ENCODE assay signal across 21 mouse cellular contexts in the genomic region with DNA sequence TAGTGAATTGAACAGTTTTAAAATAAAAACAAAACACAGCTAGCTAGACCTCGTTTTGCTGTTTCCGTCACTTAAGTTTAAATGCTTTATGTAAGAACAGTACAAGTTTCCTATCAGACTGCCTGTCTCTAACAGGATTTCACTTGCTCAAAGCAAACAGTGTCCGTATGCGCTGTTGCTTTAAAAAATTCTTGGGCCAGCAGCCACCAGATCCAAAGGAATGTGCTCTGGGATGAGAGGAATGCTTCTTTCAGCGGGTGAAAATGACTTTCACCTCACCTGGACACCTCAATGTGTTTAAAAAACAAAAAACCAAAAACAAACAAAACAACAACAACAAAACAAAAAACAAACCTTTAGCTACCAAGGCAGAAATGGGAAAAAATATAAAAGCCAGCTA. TPM values are rescaled to one million over a fixed set of nuclear protein-coding genes. Genes with fewer than 3 reads are reported as not detected.
A peak's percentile ranks its signal among the peaks of the same experiment; 100 is the strongest.
DNase-seq lines count a peak whose midpoint lies in the region; ATAC-seq and TF ChIP-seq lines count a peak whose summit lies in the region.
"Had no signal": no experiment of that assay in that cellular context is flagged by ENCODE, and none has a peak within 500 bp of the region (broad histone marks: within the 10 kb centered on the region; RNA-seq: fewer than 3 reads in every experiment).

No protein-coding gene starts in this region.

- TF ChIP-seq POLR2A in kidney, adult 2 months (IDR thresholded peaks at IDR 0.05; ENCODE audit: low read depth, low read length), result no peak

- H3K27ac ChIP-seq in heart, embryonic 12.5 days (ENCODE audit: poor library complexity, severe bottlenecking), result peak overlapping the region; percentile 41; the same call in 1 of the 2 replicates
- peak overlapping the region; percentile 92 for H3K27ac ChIP-seq in kidney, adult 2 months (ENCODE audit: insufficient read depth, low read depth, low read length)
- peak overlapping the region; percentile 61; the same call in 1 of the 2 replicates for H3K27ac ChIP-seq in kidney, embryonic 16.5 days (ENCODE audit: low read length)
- peak overlapping the region; percentile 45 for H3K27ac ChIP-seq in lung, embryonic 15.5 days
- H3K27ac ChIP-seq: embryonic facial prominence, embryonic 12.5 days; gastrocnemius, adult 2 months; hindbrain, embryonic 14.5 days; neural tube, embryonic 13.5 days; stomach, embryonic 15.5 days had no signal

- H3K36me3 ChIP-seq in heart, embryonic 12.5 days, result peaks cover 39% of the 10 kb centered on the region
- peaks cover 16% of the 10 kb centered on the region for H3K36me3 ChIP-seq in kidney, adult 2 months (ENCODE audit: control insufficient read depth, insufficient read depth, low read length)
- H3K36me3 ChIP-seq in kidney, embryonic 16.5 days (ENCODE audit: insufficient read depth, low read length), result peaks cover 19% of the 10 kb centered on the region
- H3K36me3 ChIP-seq in lung, embryonic 15.5 days, result peaks cover 10% of the 10 kb centered on the region; the same call in 1 of the 2 replicates
- H3K36me3 ChIP-seq: neural tube, embryonic 13.5 days had no signal

- H3K4me2 ChIP-seq in heart, embryonic 12.5 days, result no peak overlapping the region
- no peak overlapping the region for H3K4me2 ChIP-seq in kidney, embryonic 16.5 days (replicated peaks; ENCODE audit: low read depth, low read length)
- no peak overlapping the region for H3K4me2 ChIP-seq in lung, embryonic 15.5 days
- H3K4me2 ChIP-seq: embryonic facial prominence, embryonic 12.5 days; hindbrain, embryonic 14.5 days; limb, embryonic 15.5 days; neural tube, embryonic 13.5 days; stomach, embryonic 15.5 days had no signal

- no peak overlapping the region for H3K9ac ChIP-seq in heart, embryonic 12.5 days
- H3K9ac ChIP-seq in kidney, embryonic 16.5 days (replicated peaks; ENCODE audit: low read length), result no peak overlapping the region
- H3K9ac ChIP-seq in lung, embryonic 15.5 days, result no peak overlapping the region
- H3K9ac ChIP-seq: embryonic facial prominence, embryonic 12.5 days; forebrain, postnatal 0 days; hindbrain, embryonic 14.5 days; limb, embryonic 15.5 days; neural tube, embryonic 13.5 days; stomach, embryonic 15.5 days had no signal

- ATAC-seq in heart, embryonic 12.5 days (ENCODE audit: insufficient number of reproducible peaks, low FRiP score), result no peak
- ATAC-seq in kidney, embryonic 16.5 days (ENCODE audit: low FRiP score, low TSS enrichment), result no peak
- no peak for ATAC-seq in lung, embryonic 15.5 days (ENCODE audit: borderline replicate concordance, extremely low read depth, low FRiP score, low TSS enrichment)
- ATAC-seq: forebrain, postnatal 0 days; intestine, postnatal 0 days had no signal

- TF ChIP-seq CTCF in kidney, adult 2 months (conservative IDR thresholded peaks at IDR 0.05; ENCODE audit: insufficient read depth, insufficient read length, low read depth, low read length), result no peak

- no peaks in the 10 kb centered on the region for H3K27me3 ChIP-seq in heart, embryonic 12.5 days (replicated peaks)
- H3K27me3 ChIP-seq in kidney, adult 2 months (replicated peaks; ENCODE audit: control insufficient read depth, insufficient read depth, low read length), result no peaks in the 10 kb centered on the region
- H3K27me3 ChIP-seq in kidney, embryonic 16.5 days (ENCODE audit: insufficient read depth, low read length), result no peaks in the 10 kb centered on the region
- no peaks in the 10 kb centered on the region for H3K27me3 ChIP-seq in lung, embryonic 15.5 days
- H3K27me3 ChIP-seq: CH12.LX; embryonic facial prominence, embryonic 12.5 days; limb, embryonic 15.5 days; neural tube, embryonic 13.5 days; stomach, embryonic 15.5 days had no signal

- H3K9me3 ChIP-seq in heart, embryonic 12.5 days (replicated peaks), result no peaks in the 10 kb centered on the region
- no peaks in the 10 kb centered on the region for H3K9me3 ChIP-seq in kidney, embryonic 16.5 days (ENCODE audit: low read length)
- H3K9me3 ChIP-seq in lung, embryonic 15.5 days, result no peaks in the 10 kb centered on the region
- H3K9me3 ChIP-seq: embryonic facial prominence, embryonic 12.5 days; limb, embryonic 15.5 days; neural tube, embryonic 13.5 days; stomach, embryonic 15.5 days had no signal

- intact Hi-C loops in gastrocnemius, postnatal 14 days (cut with DNase I; ENCODE audit: low total_unique reads), result no loop called here

- no peak overlapping the region for H3K4me3 ChIP-seq in heart, embryonic 12.5 days
- no peak overlapping the region for H3K4me3 ChIP-seq in kidney, adult 2 months (ENCODE audit: insufficient read depth, low read depth, low read length)
- no peak overlapping the region for H3K4me3 ChIP-seq in kidney, embryonic 16.5 days (ENCODE audit: low read length)
- no peak overlapping the region for H3K4me3 ChIP-seq in lung, embryonic 15.5 days
- H3K4me3 ChIP-seq: embryonic facial prominence, embryonic 12.5 days; gastrocnemius, adult 2 months; limb, embryonic 15.5 days; neural tube, embryonic 13.5 days; stomach, embryonic 15.5 days had no signal

- DNase-seq in heart, adult 8-10 months (ENCODE audit: low spot score), result no peak
- peak; percentile 67 for DNase-seq in kidney, adult 2 months
- DNase-seq in kidney, postnatal 4 days, result no peak
- no peak for DNase-seq in gastrocnemius, postnatal 14 days
- DNase-seq in cerebellum, adult 11-12 months, result no peak
- DNase-seq: adrenal gland, adult 2 months; cerebellum, postnatal 36 days; forebrain, postnatal 0 days; gastrocnemius, adult 2 months; right cerebral cortex, postnatal 14 days; thymus, adult 2 months had no signal

- peaks cover 72% of the 10 kb centered on the region for H3K4me1 ChIP-seq in heart, embryonic 12.5 days (replicated peaks)
- peaks cover 6% of the 10 kb centered on the region for H3K4me1 ChIP-seq in kidney, adult 2 months (ENCODE audit: control insufficient read depth, insufficient read depth, low read length)
- H3K4me1 ChIP-seq in kidney, embryonic 16.5 days (ENCODE audit: insufficient read depth, low read length), result peaks cover 6% of the 10 kb centered on the region
- H3K4me1 ChIP-seq in lung, embryonic 15.5 days, result peaks cover 29% of the 10 kb centered on the region
- H3K4me1 ChIP-seq: neural tube, embryonic 13.5 days; stomach, embryonic 15.5 days had no signal

- 24% methylated on average over 5 of the region's 5 CpGs for WGBS in heart, embryonic 12.5 days
- WGBS in kidney, adult 2 months, result 27% methylated on average over 5 of the region's 5 CpGs
- 52% methylated on average over 5 of the region's 5 CpGs for WGBS in kidney, embryonic 16.5 days
- 26% methylated on average over 5 of the region's 5 CpGs for WGBS in lung, embryonic 15.5 days

RNA-seq across cellular contexts. Expression of gene Cgnl1, which starts 54.4 kb away (rescaled TPM):
- polyA plus RNA-seq in heart, embryonic 12.5 days (2016; fragmentation: Nextera tagmentation; extraction: Ambion mirVana), result 54.6 and 57.2 TPM in 2 replicates
- 10 to 100 TPM; 28.4 to 41.6 (median 30.4) TPM for total RNA-seq in heart, adult 8-10 months (2022)
- 86.3 and 105 TPM in 2 replicates for polyA plus RNA-seq in kidney, adult 2 months (2012; rRNA removed)
- polyA plus RNA-seq in kidney, embryonic 16.5 days (2015; fragmentation: Nextera tagmentation; extraction: Ambion mirVana), result 30.9 and 33.2 TPM in 2 replicates
- 20.2 and 20.3 TPM in 2 replicates for polyA plus RNA-seq in lung, embryonic 15.5 days (2015; fragmentation: Nextera tagmentation; extraction: Ambion mirVana)
- 1 to 10 TPM; 8.5 to 9.3 TPM for total RNA-seq in gastrocnemius, postnatal 14 days (2021)
- total RNA-seq: CH12.LX had no signal

Comparison
In these comparisons a context has a peak if more than half of its experiments do, and no peak if none do; other contexts are left out.
1. H3K27ac ChIP-seq: peak in every context shown above with its lines; median percentile 92 in kidney, adult 2 months; 61 in kidney, embryonic 16.5 days; 45 in lung, embryonic 15.5 days; 41 in heart, embryonic 12.5 days.